Mouse (Mus musculus) hindbrain, postnatal 0 days (tissue): ENCODE measurements around the gene Rusc1. TPM values are rescaled to one million over a fixed set of nuclear protein-coding genes. Genes with fewer than 3 reads are reported as not detected.

Experiments used
- ATAC-seq: fragments of 200-750 bp; cut with Nextera tagmentation; 2 replicates; pipeline ENCODE4 v1.8.0; 2017; ENCODE audit warnings: mild to moderate bottlenecking, moderate TSS enrichment, moderate library complexity
- DNase-seq: peaks from one replicate; pipeline ENCODE4 v3.0.0-alpha.2; 2015; ENCODE audit warnings: low spot score
- H3K27ac ChIP-seq: fragments of 300-500 bp; sonication (generic); 2 replicates; pipeline ENCODE4 v1.5.1; 2014; ENCODE audit warnings: mild to moderate bottlenecking
- H3K27me3 ChIP-seq: fragments of 300-500 bp; sonication (generic); 2 replicates; pipeline ENCODE4 v1.6.1; 2014; ENCODE audit warnings: low read length, mixed read lengths; ENCODE audit not compliant: insufficient read depth
- H3K36me3 ChIP-seq: fragments of 300-500 bp; sonication (generic); 2 replicates; pipeline ENCODE4 v1.6.1; 2014; ENCODE audit warnings: low read length, mixed read lengths; ENCODE audit not compliant: insufficient read depth
- H3K4me1 ChIP-seq: fragments of 300-500 bp; sonication (generic); 2 replicates; pipeline ENCODE4 v1.6.1; 2014; ENCODE audit warnings: antibody characterized with exemption, low read length, mixed read lengths; ENCODE audit not compliant: insufficient read depth
- H3K4me2 ChIP-seq: fragments of 300-500 bp; sonication (generic); 2 replicates; pipeline ENCODE4 v1.6.1; 2014; ENCODE audit warnings: low read depth, mild to moderate bottlenecking, low read length, moderate library complexity, mixed read lengths
- H3K4me3 ChIP-seq: fragments of 300-500 bp; sonication (generic); 2 replicates; pipeline ENCODE4 v1.5.1; 2014; ENCODE audit warnings: low read length
- H3K9ac ChIP-seq: fragments of 300-500 bp; sonication (generic); replicated peaks from 2 replicates; pipeline ENCODE4 v1.6.1; 2014; ENCODE audit warnings: mild to moderate bottlenecking, low read length, moderate library complexity, mixed read lengths
- H3K9me3 ChIP-seq: fragments of 300-500 bp; sonication (generic); 2 replicates; pipeline ENCODE4 v1.6.1; 2016; ENCODE audit warnings: low read length, mixed read lengths
- CTCF ChIP-seq: IDR thresholded peaks from 2 replicates; pipeline ENCODE4 v1.5.1; 2016; ENCODE audit warnings: antibody characterized with exemption, control low read depth, low read depth
- WGBS: fragments of 180-500 bp; shearing (Covaris S2); extraction: QIAGEN DNeasy Blood & Tissue Kit; methylation state at CpG from one replicate; pipeline ENCODE4 v1.1.7; 2014; 5-methylcytosine and 5-hydroxymethylcytosine counted together
- polyA plus RNA-seq: library from polyadenylated mRNA; unstranded; fragments of >200 nt; fragmentation: Nextera tagmentation; extraction: Ambion mirVana; gene quantifications from 2 replicates; pipeline ENCODE4 v1.2.1, GENCODE M21; 2015
- total RNA-seq: library from RNA; depleted of rRNA; stranded (reverse); fragments of >200 nt; gene quantifications from 2 replicates; pipeline ENCODE4 v1.2.3, GENCODE M21; 2014

Rusc1 gene
- total and polyA plus RNA-seq, 2 experiments from 2014 or later: 95.6 to 197 TPM

- Histone ChIP-seq H3K4me1 (no peaks in the 10 kb centered on the region), H3K9ac (no peak overlapping the region), H3K9me3 (no peaks in the 10 kb centered on the region), H3K36me3 (no peaks in the 10 kb centered on the region), H3K4me3 (no peak overlapping the region), H3K4me2 (no peak overlapping the region), H3K27me3 (no peaks in the 10 kb centered on the region), H3K27ac (no peak overlapping the region)
- no peak for ATAC-seq
- WGBS: 89% methylated on average over 3 of the region's 3 CpGs
- no peak for TF ChIP-seq CTCF
- no peak for DNase-seq
Observed at GRCm38 (mm10) chr3:89129908-89130307, 36.8 kb upstream of the Rusc1 start.

GRCm38 (mm10) chr3:89125981-89126380 is 32.9 kb upstream of the Rusc1 start:
- ATAC-seq (no peak), DNase-seq (no peak)
- Histone ChIP-seq H3K36me3 (no peaks in the 10 kb centered on the region), H3K4me2 (no peak overlapping the region), H3K4me3 (no peak overlapping the region), H3K27ac (no peak overlapping the region), H3K4me1 (no peaks in the 10 kb centered on the region), H3K27me3 (no peaks in the 10 kb centered on the region), H3K9ac (no peak overlapping the region), H3K9me3 (no peaks in the 10 kb centered on the region)
- no peak for TF ChIP-seq CTCF
- WGBS: 94% methylated on average over 3 of the region's 3 CpGs

- Histone ChIP-seq H3K27ac (no peak overlapping the region), H3K4me2 (no peak overlapping the region), H3K9ac (no peak overlapping the region), H3K4me3 (no peak overlapping the region), H3K9me3 (no peaks in the 10 kb centered on the region), H3K4me1 (no peaks in the 10 kb centered on the region), H3K27me3 (no peaks in the 10 kb centered on the region), H3K36me3 (no peaks in the 10 kb centered on the region)
- TF ChIP-seq CTCF: no peak
- DNase-seq (no peak), ATAC-seq (no peak)
- 61% methylated on average over 3 of the region's 3 CpGs for WGBS
Observed at GRCm38 (mm10) chr3:89124241-89124640, 31.1 kb upstream of the Rusc1 start.

DNA sequence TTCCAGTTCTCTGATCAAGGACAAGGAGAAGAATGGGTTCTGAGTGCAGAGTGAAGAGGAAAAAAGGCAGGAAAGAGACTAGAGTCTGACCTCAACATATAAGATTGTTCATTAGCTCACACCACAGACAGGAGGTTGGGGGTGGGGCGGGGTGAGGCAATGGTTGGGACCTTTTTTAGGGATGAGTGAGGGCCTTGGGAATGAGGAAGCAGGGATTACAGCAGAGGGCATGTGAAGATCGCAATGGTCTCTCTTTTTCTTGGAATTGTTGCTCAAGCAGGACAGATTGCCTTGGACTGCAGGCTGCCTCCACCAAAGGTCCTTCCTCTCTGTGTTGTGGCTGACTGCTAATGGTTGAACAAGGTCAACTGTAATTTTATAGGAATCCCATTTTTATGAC is 30.2 kb upstream of the Rusc1 start:
- WGBS: 80% methylated on average over 2 of the region's 2 CpGs
- DNase-seq (no peak), ATAC-seq (no peak)

DNA sequence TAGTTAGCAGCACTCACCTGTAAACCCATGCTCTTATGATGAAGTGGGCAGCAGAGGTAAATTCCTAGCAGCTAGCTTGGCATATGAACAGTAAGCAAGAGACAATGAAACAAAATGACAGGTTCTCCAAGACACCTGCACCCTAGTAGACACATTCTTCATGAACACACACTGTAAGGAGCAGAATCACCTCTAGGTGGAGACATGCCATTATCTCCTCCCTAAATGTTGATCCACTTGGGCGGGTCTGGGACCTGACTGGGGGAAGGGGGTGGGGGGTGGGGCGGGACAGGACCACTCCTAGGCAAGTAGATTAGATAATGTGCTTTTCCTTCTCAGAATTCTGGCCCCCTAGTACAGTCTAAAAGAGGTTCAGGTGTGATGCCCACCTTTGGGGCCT is 22.4 kb upstream of the Rusc1 start:
- Histone ChIP-seq H3K4me2 (no peak overlapping the region), H3K9ac (no peak overlapping the region), H3K9me3 (no peaks in the 10 kb centered on the region), H3K27ac (no peak overlapping the region), H3K36me3 (no peaks in the 10 kb centered on the region), H3K4me3 (no peak overlapping the region), H3K27me3 (no peaks in the 10 kb centered on the region), H3K4me1 (no peaks in the 10 kb centered on the region)
- DNase-seq (peak; percentile 30), ATAC-seq (no peak)
- TF ChIP-seq CTCF: peak; percentile 61
- 9% methylated on average over 2 of the region's 2 CpGs for WGBS

More for the DNA sequence above, 30.2 kb upstream of the Rusc1 start:
- no peak overlapping the region for H3K27ac ChIP-seq
- no peak for TF ChIP-seq CTCF
- no peak overlapping the region for H3K4me2 ChIP-seq
- H3K4me1 ChIP-seq: no peaks in the 10 kb centered on the region
- H3K9ac ChIP-seq: no peak overlapping the region
- H3K4me3 ChIP-seq: no peak overlapping the region
- H3K9me3 ChIP-seq: no peaks in the 10 kb centered on the region
- H3K36me3 ChIP-seq: no peaks in the 10 kb centered on the region
- no peaks in the 10 kb centered on the region for H3K27me3 ChIP-seq

GRCm38 (mm10) chr3:89113058-89113457 is 19.9 kb upstream of the Rusc1 start:
- ATAC-seq (no peak), DNase-seq (no peak)
- Histone ChIP-seq H3K4me1 (no peaks in the 10 kb centered on the region), H3K4me3 (no peak overlapping the region), H3K27me3 (no peaks in the 10 kb centered on the region), H3K9ac (no peak overlapping the region), H3K36me3 (no peaks in the 10 kb centered on the region), H3K4me2 (no peak overlapping the region), H3K9me3 (no peaks in the 10 kb centered on the region), H3K27ac (no peak overlapping the region)
- WGBS: 85% methylated on average over 4 of the region's 4 CpGs
- TF ChIP-seq CTCF: no peak

DNA sequence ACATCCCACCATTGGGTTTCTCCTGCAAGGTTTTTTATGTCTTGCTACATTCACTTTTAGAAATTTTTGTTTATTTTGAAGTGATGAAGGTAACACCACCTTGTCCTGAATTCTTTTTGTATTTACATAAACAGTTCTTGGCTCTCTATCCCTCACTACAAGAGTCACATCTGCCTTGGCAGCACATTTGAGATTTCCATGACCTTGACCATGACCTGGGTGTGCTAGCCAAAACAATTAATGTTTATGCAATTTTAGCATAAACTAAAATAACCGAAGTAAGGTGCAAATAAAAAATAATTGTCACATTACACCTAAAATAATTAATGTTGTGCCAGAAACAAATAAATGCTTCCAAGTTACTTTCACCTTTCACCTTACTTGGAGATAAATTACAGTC is 15.0 kb upstream of the Rusc1 start:
- no peaks in the 10 kb centered on the region for H3K4me1 ChIP-seq
- H3K36me3 ChIP-seq: no peaks in the 10 kb centered on the region
- H3K9me3 ChIP-seq: no peaks in the 10 kb centered on the region
- ATAC-seq (no peak), DNase-seq (no peak)
- WGBS: 77% methylated on average over 1 of the region's 1 CpGs
- H3K4me3 ChIP-seq: no peak overlapping the region
- no peak overlapping the region for H3K27ac ChIP-seq
- H3K4me2 ChIP-seq: no peak overlapping the region
- no peak for TF ChIP-seq CTCF
- H3K27me3 ChIP-seq: no peaks in the 10 kb centered on the region
- no peak overlapping the region for H3K9ac ChIP-seq

DNA sequence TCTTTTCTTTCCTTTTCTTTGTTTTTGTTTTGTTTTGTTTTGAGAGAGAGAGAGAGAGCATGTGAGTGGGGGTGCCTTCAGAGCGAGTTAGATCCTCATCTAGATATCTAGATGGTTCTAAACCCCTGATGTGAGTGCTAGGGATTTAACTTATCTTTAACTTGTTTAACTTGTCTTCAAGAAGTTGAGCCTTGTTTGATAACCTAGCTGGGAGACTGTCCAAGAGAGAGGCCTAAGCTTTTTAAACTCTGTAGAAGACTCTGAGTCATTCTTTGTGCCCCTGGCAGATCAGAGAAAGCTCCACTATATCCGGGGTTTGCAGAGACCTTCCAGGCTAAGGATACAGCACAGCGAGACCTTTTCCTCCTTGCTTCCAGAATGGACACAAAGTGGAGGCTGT is 14.4 kb upstream of the Rusc1 start:
- H3K4me3 ChIP-seq: no peak overlapping the region
- ATAC-seq (no peak), DNase-seq (no peak)
- H3K4me2 ChIP-seq: no peak overlapping the region
- WGBS: 69% methylated on average over 3 of the region's 3 CpGs
- H3K4me1 ChIP-seq: no peaks in the 10 kb centered on the region
- no peak overlapping the region for H3K27ac ChIP-seq
- no peak overlapping the region for H3K9ac ChIP-seq
- no peaks in the 10 kb centered on the region for H3K9me3 ChIP-seq
- H3K27me3 ChIP-seq: no peaks in the 10 kb centered on the region
- no peak for TF ChIP-seq CTCF
- H3K36me3 ChIP-seq: no peaks in the 10 kb centered on the region
